Mouse (Mus musculus) kidney, postnatal 4 days (tissue): ENCODE data around the gene Htr6.
A peak's percentile ranks its signal among the peaks of the same experiment; 100 is the strongest.

ENCODE experiments used
- DNase-seq, 2 experiments: peaks; one replicate each; pipeline ENCODE4 v3.0.0; 2021; ENCODE audit warnings: mixed read lengths in 2 of 2

Gene Htr6

DNA sequence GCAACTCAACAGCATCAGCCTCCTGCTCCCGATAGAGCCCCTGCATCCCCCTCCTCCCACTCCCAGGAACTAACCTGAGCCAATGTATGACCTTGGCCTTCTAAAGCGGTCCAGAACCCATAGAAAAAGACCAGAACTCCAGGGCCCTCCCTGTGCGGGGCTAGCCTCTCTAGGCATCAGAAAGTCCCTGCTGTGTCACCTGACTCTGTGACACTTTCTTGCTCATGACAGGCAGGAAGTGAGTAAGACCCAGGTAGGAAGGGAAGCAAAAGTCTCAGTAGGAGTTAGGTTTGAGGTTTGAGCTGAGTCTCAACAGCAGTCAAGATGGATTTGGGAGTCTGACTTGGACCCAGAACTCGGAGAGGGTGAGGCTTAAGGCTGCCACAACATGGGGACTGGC is 11.6 kb upstream of the Htr6 start:
- no peak for DNase-seq

DNA sequence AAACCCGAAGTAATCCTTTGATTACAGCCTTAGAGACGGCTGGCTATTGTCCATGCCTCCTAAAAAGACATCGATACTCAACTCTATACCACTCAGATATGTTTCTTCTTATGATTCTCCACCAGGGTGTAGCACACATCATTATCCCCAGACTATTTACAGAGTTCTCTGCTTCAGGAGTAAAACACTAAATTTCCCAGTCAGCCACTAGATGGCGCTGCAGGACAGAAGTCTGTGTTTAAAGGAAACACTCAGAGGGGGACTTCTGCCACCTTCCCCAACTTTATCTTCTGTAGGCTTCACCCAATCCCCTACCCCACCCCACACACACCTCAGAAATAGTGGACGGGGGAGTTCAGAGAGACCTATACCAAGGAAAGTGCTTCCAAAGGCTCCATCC is 10.7 kb upstream of the Htr6 start:
- DNase-seq: peak; percentile 91

DNA sequence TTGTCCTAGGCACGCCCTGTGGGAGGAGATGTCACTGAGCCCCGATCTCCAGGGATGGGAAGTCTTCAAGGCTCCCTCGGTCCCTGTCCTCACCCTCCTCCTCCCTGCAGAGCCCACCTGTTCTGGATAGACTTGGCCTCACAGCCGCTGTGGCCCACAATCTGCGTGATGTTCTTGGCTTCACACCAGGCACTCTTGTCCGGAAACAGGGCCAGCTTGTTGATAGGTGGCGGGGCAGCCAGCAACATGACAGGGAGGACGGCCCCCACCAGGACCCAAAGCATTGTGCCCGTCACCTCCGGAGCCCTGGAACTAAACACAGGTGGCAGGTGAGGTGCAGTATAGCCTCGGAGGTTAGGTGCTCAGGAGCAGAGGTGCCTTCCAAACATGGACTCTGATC is 10.0 kb upstream of the Htr6 start:
- no peak for DNase-seq

DNA sequence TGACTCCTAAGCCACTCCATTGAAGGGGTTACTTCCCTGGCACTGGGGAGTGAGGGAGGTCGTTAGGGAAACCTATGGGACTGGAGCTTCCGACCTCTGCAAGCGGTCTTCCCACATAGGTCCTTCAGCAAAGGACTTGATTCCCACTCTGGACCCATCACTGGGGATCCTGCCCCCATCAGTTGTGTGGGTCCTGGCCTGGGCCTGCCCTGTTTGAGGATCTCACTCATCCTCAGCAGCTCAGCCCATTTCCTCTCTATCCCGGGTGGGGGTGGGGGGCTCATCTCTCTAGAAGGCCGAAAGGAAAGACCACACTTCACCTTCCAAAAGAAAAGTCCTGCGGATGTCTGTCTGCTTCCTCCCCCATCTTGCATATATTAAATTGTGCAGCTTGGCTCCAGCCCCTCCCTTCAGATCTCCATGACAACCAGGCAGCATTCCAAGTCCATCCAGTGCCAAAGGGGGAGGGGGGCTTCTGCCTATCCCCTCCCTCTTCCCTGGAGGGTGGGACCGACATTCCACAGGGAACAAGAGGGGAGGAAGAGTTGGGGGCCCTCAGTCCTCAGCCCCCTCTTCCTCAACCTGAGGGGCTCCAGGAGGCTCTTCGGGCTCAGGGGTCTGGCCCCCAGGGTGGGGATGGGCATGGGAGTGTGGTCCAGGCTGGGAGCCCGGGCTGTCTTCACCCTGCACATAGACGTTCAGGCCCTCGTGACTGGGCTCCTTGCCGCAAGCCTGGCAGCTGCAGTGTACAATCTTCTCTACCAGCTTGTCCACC is 7.6 kb upstream of the Htr6 start:
- peak; percentile 62 to 66 for DNase-seq

DNA sequence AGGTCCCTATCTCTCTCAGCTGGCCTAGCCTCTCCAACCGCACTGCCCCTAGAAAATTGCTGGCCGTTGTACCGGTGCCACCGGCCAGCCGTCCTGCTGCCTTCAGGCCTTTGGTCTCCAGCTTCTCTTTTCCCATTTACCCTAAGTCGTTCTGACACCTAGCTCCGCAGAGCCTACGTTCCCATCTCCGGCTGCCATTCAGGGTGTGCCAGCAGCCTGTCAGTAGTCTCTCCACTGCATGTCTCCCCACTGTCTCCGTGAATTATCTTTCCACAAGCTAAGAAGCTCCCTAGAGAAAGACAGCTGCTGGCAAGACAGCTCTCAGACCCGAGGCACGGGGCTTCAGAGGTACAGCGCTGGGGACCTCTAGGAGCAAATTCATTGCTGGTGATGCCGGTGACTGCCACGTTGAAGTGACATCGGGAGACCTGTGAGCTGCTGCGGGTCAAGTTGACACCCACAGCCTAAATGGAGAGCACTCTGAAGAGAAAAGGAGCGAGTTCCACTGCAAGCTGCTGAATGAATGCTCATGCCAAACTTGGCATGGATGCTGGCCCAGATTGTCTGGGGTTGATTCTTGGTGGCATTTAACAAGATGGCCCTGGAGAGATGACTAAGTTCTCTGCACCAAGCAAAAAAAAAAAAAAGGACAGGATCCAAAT is 6.0 kb upstream of the Htr6 start:
- DNase-seq: no peak

DNA sequence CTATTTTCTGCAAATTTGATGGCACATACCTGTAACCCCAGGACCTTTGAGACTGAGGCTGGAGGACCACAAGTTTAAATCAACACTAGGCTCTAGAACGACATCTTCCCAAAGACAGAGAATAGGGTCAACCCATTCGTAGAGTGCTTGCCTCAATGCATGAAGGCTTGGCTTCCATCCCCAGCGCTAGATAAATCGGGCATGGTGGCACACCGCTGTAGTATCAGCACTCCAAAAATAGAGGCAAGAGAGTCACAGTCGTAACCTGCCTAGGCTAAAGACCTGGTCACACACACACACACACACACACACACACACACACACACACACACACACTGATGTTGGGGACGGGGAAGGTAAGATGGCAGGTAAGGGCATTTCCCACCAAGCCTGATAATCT is 4.9 kb upstream of the Htr6 start:
- no peak for DNase-seq

DNA sequence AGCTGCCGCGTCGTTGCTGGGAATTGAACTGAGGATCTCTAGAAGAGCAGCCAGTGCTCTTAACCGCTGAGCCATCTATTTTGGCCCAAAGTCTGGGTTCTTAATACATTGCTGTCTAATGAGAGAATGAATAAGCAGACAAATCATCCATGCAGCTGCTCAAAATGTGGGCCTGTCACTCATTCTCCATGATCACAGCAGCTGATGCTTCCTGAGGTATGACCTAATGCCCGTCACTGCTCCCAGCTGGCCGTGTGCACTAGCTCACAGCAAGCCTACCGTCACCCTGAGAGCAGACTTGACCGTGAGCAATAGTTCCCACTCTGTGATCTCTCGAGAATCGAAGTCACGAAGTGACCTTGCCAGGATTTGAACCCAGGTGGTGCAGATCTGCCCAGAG is 4.1 kb upstream of the Htr6 start:
- DNase-seq: no peak

DNA sequence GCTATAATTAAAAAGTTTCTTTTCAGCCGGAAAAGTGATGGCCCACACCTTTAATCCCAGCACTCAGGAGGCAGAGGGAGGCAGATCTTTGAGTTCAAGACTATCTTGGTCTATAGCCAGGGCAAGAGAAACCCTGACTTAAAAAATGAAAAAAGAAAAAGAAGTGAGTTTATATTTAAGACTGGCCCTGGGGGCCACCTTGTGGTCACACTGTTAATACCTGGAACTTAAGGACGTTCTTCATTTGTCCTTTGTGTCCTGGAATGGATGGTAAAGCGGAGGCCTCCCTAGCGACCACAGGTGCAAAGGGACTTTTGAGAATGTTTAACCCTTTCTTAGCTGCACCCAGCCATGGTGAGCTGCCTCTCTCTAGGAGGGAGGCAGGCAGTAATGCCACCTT is 3.4 kb upstream of the Htr6 start:
- peak; percentile 58 to 66 for DNase-seq

DNA sequence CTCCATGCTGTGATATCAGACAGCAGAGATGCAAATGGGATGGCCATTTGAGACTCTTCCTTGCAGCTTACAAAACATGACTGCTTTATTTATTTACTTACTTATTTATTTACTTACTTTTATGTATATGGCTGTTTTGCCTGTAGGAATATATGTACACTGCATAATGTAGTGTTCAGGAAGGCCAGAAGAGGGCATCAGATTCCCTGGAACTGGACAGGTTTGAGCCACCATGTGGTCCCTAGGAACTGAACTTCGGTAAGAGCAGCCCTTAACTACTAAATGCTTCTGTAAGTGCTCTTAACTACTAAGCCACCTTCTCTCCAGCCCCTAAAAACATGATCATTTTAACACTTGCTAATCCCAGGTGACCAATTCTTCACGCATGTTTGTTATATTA is 2.9 kb upstream of the Htr6 start:
- DNase-seq: peak in 1 of 2 experiments; percentile 52

DNA sequence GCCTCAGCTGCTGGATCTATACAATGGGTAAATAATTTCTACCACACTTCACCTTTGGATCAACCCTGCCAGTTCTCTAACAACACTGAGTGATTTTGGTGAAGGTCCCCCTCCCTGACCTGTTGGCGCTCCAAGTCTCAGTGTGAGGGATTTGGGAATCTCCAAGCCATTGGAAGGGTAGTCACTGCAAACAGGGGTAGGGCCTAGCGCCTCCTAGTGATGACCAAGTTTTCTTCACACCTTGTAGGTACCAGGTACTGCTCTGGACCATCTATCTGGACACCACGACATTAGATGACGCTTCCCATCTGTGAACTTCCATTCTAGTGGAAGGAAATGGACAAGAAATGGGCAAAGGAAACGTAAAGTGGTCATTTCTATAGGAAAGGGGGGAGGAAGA is 545 bp upstream of the Htr6 start:
- no peak for DNase-seq

DNA sequence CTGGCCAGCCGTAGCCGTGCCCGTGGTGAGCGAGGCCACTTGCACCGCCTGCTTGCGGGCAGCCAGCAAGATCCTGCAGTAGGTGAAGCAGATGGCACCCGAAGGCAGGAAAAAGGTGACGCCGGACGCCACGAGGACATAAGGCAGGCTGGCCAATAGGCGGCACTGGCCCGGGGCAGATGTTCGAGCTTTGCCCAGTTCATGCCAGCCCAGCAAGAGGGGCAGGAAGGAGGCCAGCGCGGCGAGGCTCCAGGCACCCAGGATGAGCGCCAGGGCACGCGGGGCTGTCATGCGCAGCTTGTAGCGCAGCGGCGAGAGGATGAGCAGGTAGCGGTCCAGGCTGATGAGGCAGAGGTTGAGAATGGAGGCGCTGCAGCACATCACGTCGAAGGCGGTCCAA is 1.3 kb downstream of the Htr6 start:
- no peak for DNase-seq

DNA sequence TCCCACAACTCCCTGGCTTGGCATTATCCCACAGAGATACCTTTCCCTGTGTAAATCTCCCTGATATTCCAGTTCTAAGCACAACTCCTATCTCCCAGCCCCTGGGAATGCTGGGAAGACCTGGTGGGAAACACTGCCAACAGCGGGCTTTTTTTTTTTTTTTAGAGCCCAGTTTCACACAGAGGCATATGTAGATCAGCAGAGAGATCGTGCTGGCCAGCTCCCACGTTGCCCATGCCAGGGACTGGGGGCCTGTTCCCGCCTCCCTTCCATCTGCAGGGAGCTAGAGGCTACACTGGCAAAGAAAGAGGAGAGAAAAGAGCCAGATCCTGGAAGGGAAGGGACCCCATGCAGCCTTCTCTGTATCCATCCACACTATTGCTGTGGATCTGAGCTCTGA is 7.1 kb downstream of the Htr6 start:
- no peak for DNase-seq

DNA sequence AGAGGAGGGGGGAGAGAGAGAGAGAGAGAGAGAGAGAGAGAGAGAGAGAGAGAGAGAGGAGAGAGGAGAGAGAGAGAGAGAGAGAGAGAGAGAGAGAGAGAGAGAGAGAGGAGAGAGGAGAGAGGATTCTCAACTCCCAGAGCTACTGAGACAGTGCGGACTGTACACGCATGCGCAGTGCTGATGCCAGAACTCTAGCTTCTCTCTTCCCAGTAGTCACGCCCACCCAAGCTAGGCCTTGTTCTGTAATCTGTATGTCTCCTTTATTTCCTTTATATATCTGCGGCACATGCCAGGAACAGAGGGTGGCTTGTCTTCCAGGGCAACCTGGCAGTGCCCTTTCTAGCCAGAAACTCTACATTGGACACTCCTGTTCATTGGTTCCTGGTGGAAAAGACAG is 10.5 kb downstream of the Htr6 start:
- no peak for DNase-seq

DNA sequence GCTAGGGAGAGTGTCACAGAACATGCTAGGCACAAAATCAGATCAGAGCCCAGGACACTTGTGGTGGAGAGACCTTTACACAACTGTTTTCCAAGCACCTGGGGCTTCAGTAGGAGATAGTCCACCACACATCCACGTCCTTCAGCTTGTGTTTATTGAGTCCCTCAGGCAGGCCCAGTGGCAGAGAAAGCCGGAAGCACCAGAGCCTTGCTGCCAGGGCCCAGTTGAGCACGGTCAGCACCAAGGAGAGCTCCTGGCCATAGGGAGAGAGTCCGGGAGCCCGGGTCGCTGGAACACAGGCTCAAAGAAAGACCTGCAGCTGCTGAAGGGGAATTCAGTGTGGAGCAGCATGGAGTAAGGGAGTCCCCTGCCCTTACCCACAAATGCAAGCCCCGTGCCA is 15.8 kb downstream of the Htr6 start:
- DNase-seq: peak; percentile 91 to 92

DNA sequence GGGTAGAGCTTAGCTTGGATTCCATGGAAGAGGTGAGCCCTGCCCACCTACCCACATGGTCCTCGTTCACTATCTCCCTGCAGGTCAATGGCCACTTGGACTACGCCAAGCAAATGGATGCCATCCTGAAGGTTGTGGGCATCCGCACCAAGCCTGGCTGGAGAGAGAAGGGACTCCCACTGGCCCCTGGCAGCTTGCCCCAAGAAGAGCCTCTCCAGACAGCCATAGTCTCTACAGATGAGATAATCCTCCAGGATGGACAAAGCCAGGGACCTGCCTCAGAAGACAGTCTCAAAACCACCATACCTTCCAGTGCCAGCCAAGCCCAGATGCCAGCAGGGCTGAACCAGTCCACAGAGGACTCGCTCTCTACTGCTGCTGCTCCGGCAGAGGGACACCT is 17.3 kb downstream of the Htr6 start:
- DNase-seq: no peak

DNA sequence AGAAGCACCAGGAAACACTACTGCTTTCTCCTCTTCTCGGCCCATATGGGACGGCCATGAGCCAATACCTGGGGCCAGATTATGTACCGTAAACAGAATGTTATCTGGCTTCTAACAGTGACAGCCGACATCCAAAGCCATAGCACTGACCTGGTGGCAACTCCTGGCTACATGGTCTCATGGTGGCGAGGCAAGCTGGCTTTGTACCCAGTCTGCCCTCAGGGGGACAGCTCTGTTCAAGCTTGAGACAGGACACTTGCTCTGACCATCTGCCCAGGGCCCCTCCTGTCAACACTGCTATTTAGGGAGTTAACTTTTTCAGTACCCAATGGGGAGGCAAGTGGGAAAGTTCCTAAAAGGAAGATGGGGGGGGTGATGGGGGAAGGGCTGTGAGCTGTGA is 18.1 kb downstream of the Htr6 start:
- no peak for DNase-seq

DNA sequence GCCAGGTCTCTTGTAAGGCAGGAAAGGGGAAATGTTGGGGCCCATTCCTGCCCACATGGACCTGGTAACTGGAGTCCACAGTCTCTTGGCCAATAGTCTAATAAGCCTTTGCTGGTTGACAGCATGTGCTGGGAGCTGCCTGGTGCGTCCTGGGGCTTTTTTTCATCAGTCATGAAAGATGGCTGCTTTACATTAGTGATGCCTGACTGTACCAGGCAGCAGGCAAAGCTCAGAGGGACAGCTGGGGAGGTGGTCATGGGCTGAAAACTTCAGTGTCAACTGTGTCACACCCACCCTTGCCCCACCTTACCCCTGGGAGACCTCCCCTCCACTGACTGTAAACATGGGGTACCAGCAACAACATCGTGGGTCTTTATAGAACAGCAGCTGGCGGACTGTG is 19.6 kb downstream of the Htr6 start:
- DNase-seq: no peak

DNA sequence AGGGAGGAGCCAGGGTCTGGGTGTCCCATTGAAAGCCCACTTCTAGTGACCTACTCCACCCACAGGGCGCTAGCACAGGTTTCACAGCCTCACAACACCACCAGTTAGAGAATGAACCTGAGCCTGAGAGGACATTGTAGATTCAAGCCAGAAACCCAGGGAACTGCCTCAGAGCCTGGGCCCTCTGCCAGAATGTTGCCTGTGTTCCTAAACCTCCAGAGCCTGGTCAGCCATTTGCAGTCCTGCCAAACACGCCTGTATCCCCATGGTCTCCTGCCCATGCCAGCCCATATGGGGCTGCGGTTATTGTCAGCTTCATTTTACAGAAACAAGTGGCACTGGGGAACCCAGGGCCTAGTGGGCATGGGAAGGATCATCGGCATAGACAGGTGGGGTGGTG is 20.0 kb downstream of the Htr6 start:
- DNase-seq: no peak

DNA sequence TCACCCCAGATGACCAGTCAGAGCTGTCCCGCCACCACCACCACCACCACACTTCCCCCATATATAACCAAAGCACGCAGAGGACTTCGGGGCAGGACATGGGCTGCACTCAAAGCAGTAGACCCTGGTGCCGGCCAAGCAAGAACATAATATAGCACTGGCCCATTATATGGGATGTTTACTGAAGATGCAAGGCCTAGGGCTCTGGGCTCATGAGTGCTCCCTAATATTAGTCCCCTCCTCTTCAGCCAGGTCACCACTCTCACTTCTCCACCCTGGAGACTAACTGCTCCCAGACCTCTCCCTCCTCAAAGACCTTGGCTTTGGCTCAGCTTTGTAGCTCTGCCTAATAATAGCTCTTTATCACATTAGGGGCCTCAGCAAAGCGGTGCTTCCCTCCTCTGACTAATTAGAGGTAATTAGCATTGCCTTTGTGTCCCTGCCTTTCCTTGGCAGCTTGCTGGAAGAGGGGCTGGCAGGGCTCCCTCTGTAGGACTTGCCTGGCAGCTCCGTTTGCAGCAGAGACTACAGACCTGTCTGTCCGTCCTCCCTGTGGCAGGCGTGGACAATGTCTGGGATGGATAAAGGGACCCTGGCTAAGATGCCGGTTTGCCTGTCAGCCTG is 21.0 kb downstream of the Htr6 start:
- no peak for DNase-seq

DNA sequence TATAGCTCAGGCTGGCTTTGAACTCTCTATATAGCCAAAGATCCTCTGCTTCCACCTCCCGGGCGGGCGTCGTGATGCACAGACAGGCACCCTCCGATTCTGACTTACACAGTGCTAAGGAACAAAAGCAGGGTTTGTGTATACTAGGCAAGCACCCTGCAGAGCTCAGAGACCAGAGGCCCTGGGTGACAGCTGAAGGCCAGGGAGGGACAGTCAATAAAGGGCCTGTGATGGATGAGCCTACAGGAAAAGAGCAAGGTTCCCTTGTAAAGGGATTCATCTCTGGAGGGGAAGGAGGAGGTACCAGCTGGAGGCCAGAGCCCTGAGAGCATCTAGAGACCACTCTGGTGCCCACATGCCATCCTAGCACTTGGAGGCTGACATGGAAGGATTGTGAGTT is 22.0 kb downstream of the Htr6 start:
- no peak for DNase-seq

DNA sequence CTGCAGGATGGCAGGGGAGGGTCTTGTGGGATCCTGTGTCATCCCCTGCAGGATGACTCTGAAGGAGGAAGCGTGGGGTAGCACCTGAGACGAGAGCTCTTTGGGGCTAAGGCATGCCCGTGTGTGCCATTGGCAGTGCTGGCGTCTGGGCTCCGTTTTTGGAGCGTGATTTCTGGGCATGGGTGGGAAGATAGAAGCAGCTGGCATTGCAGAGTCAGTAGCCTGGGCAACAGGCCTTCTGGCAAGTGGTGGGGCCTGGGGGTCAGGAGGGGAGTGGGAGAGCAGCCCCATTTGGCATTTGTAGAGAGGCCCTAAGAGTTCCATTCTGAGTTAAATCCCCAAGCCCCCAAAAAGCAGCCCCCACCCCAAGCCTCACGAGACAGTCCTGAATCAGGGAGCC is 22.6 kb downstream of the Htr6 start:
- DNase-seq: no peak

DNA sequence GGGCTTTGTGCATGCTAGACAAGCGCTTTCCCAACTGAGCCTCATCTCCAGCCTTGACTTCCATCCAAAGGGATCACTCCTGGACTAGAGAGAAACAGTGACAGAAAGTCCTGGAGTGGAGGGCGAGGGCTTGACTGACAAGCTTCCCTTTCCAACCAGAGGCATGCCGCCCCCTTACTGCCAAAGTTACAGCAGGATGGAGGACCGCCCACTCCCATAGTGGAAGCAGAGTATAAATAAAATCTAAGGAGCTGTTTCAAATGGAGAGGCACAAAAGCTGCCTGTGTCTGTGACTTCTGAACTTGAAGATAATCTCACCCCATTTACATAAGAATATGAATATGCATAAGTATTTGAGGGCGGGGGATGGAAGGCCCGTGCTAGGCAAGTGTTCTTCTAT is 26.9 kb downstream of the Htr6 start:
- no peak for DNase-seq

DNA sequence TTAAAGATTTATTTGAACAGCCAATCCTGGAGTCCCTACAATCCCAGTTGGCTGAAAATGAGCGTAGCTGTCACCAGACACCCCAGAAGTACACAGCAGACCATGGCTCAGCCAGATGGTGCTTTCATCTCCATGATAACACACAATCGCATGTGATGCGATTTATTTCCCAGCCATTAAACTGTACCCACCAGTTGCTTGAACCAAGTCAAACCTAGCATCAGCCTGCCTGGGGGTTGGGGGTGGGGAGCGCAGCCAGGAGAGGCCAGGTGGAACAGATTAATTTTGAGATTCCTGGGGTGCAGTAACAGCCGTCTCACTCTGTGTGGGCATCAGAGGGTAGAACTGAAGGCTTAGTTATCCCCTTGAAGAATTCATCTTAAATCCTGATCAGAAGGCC is 29.0 kb downstream of the Htr6 start:
- DNase-seq: peak in 1 of 2 experiments; percentile 41

DNA sequence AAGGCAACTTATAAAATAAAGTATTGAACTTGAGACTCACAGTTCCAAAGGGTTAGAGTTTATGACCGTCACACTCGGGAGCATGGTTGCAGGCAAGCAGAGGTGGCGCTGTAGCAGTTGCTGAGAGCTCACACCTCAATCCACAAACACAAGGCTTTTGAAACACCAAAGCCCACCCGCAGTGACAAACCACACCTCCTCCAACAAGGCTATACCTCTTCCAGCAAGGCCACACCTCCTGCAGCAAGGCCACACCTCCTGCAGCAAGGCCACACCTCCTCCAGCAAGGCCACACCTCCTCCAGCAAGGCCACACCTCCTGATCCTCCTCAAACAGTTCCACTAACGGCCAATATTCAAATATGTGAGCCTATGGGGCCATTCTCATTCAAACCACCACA is 30.8 kb downstream of the Htr6 start:
- DNase-seq: no peak
